Mouse (Mus musculus) liver, embryonic 14.5 days (tissue): ENCODE data around the gene Dnaja4.

ENCODE experiments used
- CTCF ChIP-seq: IDR thresholded peaks from 2 replicates; pipeline ENCODE4 v1.5.1; 2016; ENCODE audit warnings: antibody characterized with exemption, low read depth, control low read depth
- EP300 ChIP-seq: IDR thresholded peaks from 2 replicates; pipeline ENCODE4 v1.6.1; 2016; ENCODE audit warnings: antibody characterized with exemption, low read depth

DNA sequence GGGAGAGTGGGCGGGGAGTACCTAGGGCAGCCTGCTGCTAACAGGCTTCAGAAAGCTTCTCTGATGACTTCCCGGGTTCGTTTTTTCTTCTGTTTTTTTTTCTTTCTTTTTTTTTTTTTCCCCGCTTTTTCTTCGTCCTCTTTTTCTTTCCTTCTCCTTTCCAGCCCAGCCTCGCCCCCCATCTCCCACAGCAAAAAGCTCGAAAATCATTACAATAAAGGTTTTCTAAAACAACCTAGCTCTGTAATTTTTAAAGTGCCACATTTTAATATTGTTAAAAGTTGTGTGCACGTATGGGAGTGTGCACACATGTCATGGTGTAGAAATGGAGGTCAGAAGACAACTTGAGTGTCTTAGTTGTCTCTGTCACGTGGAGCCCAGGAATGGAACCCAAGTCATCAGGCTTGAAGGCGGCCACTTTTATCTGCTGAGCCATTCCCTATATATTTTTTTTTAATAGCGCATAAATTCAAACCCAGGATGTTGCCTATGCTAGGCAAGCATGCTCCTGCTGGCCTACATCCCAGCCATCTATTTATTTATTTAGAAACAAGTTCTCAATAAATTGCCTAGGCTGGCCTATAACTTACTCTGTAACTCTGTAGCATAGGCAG is 36.1 kb downstream of the Dnaja4 start:
- TF ChIP-seq CTCF, result no peak
- no peak for TF ChIP-seq EP300
